Mouse (Mus musculus): ENCODE measurements around the gene Fat4. TPM values are rescaled to one million over a fixed set of nuclear protein-coding genes. Genes with fewer than 3 reads are reported as not detected.

The Fat4 gene
- polyA plus RNA-seq, 1 experiment, result not detected

GRCm38 (mm10) chr3:38876706-38877105 lies 10.0 kb upstream of the Fat4 start:
- Histone ChIP-seq H3K4me1 (no peaks in the 10 kb centered on the region), H3K9me3 (peaks cover 12% of the 10 kb centered on the region; the same call in 1 of the 2 replicates), H3K4me3 (replicated peaks) (no peak overlapping the region), H3K36me3 (replicated peaks; ENCODE audit: low read length) (no peaks in the 10 kb centered on the region), H3K27me3 (replicated peaks) (no peaks in the 10 kb centered on the region)
- TF ChIP-seq FLI1 (IDR thresholded peaks at IDR 0.05; ENCODE audit: low read length), result no peak

- TF ChIP-seq FLI1 (IDR thresholded peaks at IDR 0.05; ENCODE audit: low read length) (no peak), GATA1 (IDR thresholded peaks at IDR 0.05; ENCODE audit: borderline replicate concordance, low read length) (no peak)
- H3K27me3 ChIP-seq (replicated peaks), result peaks cover 39% of the 10 kb centered on the region
- no peaks in the 10 kb centered on the region for H3K36me3 ChIP-seq (replicated peaks; ENCODE audit: low read length)
- H3K4me3 ChIP-seq (replicated peaks), result no peak overlapping the region
- peaks cover 11% of the 10 kb centered on the region for H3K9me3 ChIP-seq
- H3K4me1 ChIP-seq, result peaks cover 31% of the 10 kb centered on the region
These were observed 4.0 kb upstream of the Fat4 start for GRCm38 (mm10) chr3:38882778-38883177.

- no peaks in the 10 kb centered on the region for H3K36me3 ChIP-seq (replicated peaks; ENCODE audit: low read length)
- H3K27me3 ChIP-seq (replicated peaks), result peaks cover 48% of the 10 kb centered on the region
- TF ChIP-seq FLI1 (IDR thresholded peaks at IDR 0.05; ENCODE audit: low read length), result no peak
- no peak for TF ChIP-seq GATA1 (IDR thresholded peaks at IDR 0.05; ENCODE audit: borderline replicate concordance, low read length)
- no peak overlapping the region for H3K4me3 ChIP-seq (replicated peaks)
- H3K4me1 ChIP-seq, result peaks cover 37% of the 10 kb centered on the region
- peaks cover 18% of the 10 kb centered on the region for H3K9me3 ChIP-seq
These were observed 3.1 kb upstream of the Fat4 start for GRCm38 (mm10) chr3:38883676-38884075.

- Histone ChIP-seq H3K4me1 (peaks cover 37% of the 10 kb centered on the region), H3K9me3 (peaks cover 24% of the 10 kb centered on the region), H3K36me3 (replicated peaks; ENCODE audit: low read length) (no peaks in the 10 kb centered on the region), H3K4me3 (replicated peaks) (peak overlapping the region; percentile 93), H3K27me3 (replicated peaks) (peaks cover 54% of the 10 kb centered on the region)
- TF ChIP-seq FLI1 (IDR thresholded peaks at IDR 0.05; ENCODE audit: low read length) (no peak), GATA1 (IDR thresholded peaks at IDR 0.05; ENCODE audit: borderline replicate concordance, low read length) (no peak)
These were observed 2.5 kb upstream of the Fat4 start for GRCm38 (mm10) chr3:38884276-38884675.

GRCm38 (mm10) chr3:38884919-38885418 lies 1.8 kb upstream of the Fat4 start:
- H3K27me3 ChIP-seq (replicated peaks), result peaks cover 59% of the 10 kb centered on the region
- peak overlapping the region; percentile 93 for H3K4me3 ChIP-seq (replicated peaks)
- H3K36me3 ChIP-seq (replicated peaks; ENCODE audit: low read length), result no peaks in the 10 kb centered on the region
- TF ChIP-seq FLI1 (IDR thresholded peaks at IDR 0.05; ENCODE audit: low read length) (no peak), GATA1 (IDR thresholded peaks at IDR 0.05; ENCODE audit: borderline replicate concordance, low read length) (no peak)
- peaks cover 27% of the 10 kb centered on the region for H3K9me3 ChIP-seq
- peaks cover 37% of the 10 kb centered on the region for H3K4me1 ChIP-seq

GRCm38 (mm10) chr3:38885481-38886001 lies 1.2 kb upstream of the Fat4 start:
- Histone ChIP-seq H3K4me3 (replicated peaks) (peak overlapping the region; percentile 93), H3K4me1 (peaks cover 37% of the 10 kb centered on the region), H3K9me3 (peaks cover 27% of the 10 kb centered on the region), H3K36me3 (replicated peaks; ENCODE audit: low read length) (no peaks in the 10 kb centered on the region), H3K27me3 (replicated peaks) (peaks cover 59% of the 10 kb centered on the region)
- TF ChIP-seq GATA1 (IDR thresholded peaks at IDR 0.05; ENCODE audit: borderline replicate concordance, low read length) (no peak), FLI1 (IDR thresholded peaks at IDR 0.05; ENCODE audit: low read length) (no peak)

- H3K4me3 ChIP-seq (replicated peaks), result peak overlapping the region; percentile 93
- peaks cover 37% of the 10 kb centered on the region for H3K4me1 ChIP-seq
- TF ChIP-seq GATA1 (IDR thresholded peaks at IDR 0.05; ENCODE audit: borderline replicate concordance, low read length) (no peak), FLI1 (IDR thresholded peaks at IDR 0.05; ENCODE audit: low read length) (no peak)
- H3K27me3 ChIP-seq (replicated peaks), result peaks cover 59% of the 10 kb centered on the region
- no peaks in the 10 kb centered on the region for H3K36me3 ChIP-seq (replicated peaks; ENCODE audit: low read length)
- H3K9me3 ChIP-seq, result peaks cover 29% of the 10 kb centered on the region
These were observed 499 bp upstream of the Fat4 start for GRCm38 (mm10) chr3:38886061-38886821.

GRCm38 (mm10) chr3:38887381-38887991 lies 746 bp downstream of the Fat4 start:
- Histone ChIP-seq H3K4me1 (peaks cover 37% of the 10 kb centered on the region), H3K4me3 (replicated peaks) (peak overlapping the region; percentile 83), H3K9me3 (peaks cover 34% of the 10 kb centered on the region), H3K36me3 (replicated peaks; ENCODE audit: low read length) (no peaks in the 10 kb centered on the region), H3K27me3 (replicated peaks) (peaks cover 59% of the 10 kb centered on the region)
- TF ChIP-seq GATA1 (IDR thresholded peaks at IDR 0.05; ENCODE audit: borderline replicate concordance, low read length) (no peak), FLI1 (IDR thresholded peaks at IDR 0.05; ENCODE audit: low read length) (no peak)

GRCm38 (mm10) chr3:38888111-38888510 lies 1.4 kb downstream of the Fat4 start:
- Histone ChIP-seq H3K4me1 (peaks cover 37% of the 10 kb centered on the region), H3K9me3 (peaks cover 34% of the 10 kb centered on the region), H3K36me3 (replicated peaks; ENCODE audit: low read length) (no peaks in the 10 kb centered on the region), H3K4me3 (replicated peaks) (peak overlapping the region; percentile 83), H3K27me3 (replicated peaks) (peaks cover 59% of the 10 kb centered on the region)
- TF ChIP-seq FLI1 (IDR thresholded peaks at IDR 0.05; ENCODE audit: low read length) (no peak), GATA1 (IDR thresholded peaks at IDR 0.05; ENCODE audit: borderline replicate concordance, low read length) (no peak)

GRCm38 (mm10) chr3:38892791-38893224 lies 6.1 kb downstream of the Fat4 start:
- Histone ChIP-seq H3K4me1 (peaks cover 6% of the 10 kb centered on the region), H3K9me3 (peaks cover 25% of the 10 kb centered on the region), H3K27me3 (replicated peaks) (peaks cover 19% of the 10 kb centered on the region), H3K4me3 (replicated peaks) (no peak overlapping the region), H3K36me3 (replicated peaks; ENCODE audit: low read length) (no peaks in the 10 kb centered on the region)
- TF ChIP-seq GATA1 (IDR thresholded peaks at IDR 0.05; ENCODE audit: borderline replicate concordance, low read length) (no peak), FLI1 (IDR thresholded peaks at IDR 0.05; ENCODE audit: low read length) (no peak)
